Mouse (Mus musculus) layer of hippocampus, adult 9-11 months (tissue): Measurements from ENCODE around the gene Ermap.

Experiments
- DNase-seq: peaks from one replicate; pipeline ENCODE4 v3.0.0; 2022

The Ermap gene

GRCm38 (mm10) chr4:119133306-119133705, 56.5 kb downstream of the Ermap start:
- no peak for DNase-seq

- no peak for DNase-seq
These were observed 58.5 kb downstream of the Ermap start for GRCm38 (mm10) chr4:119131189-119131910.

GRCm38 (mm10) chr4:119129096-119129495, 60.7 kb downstream of the Ermap start:
- no peak for DNase-seq

- no peak for DNase-seq
These were observed 61.3 kb downstream of the Ermap start for GRCm38 (mm10) chr4:119128547-119128946.

GRCm38 (mm10) chr4:119127229-119127628, 62.6 kb downstream of the Ermap start:
- DNase-seq, result peak; percentile 46

GRCm38 (mm10) chr4:119125577-119126270, 64.1 kb downstream of the Ermap start:
- no peak for DNase-seq
